Mouse (Mus musculus) ES-E14 (cell line): Measurements from ENCODE around the gene Eif3b. TPM values are rescaled to one million over a fixed set of nuclear protein-coding genes. Genes with fewer than 3 reads are reported as not detected.

ENCODE experiments used
- DNase-seq: peaks from one replicate; pipeline ENCODE4 v3.0.0-alpha.2; 2013; ENCODE audit warnings: low read depth, low spot score
- H3K27ac ChIP-seq: 2 replicates; pipeline ENCODE4 v1.5.1; 2012; ENCODE audit warnings: low read depth, mild to moderate bottlenecking, low read length, moderate library complexity, mixed read lengths; ENCODE audit not compliant: poor library complexity, insufficient read depth, severe bottlenecking
- H3K36me3 ChIP-seq: 2 replicates; pipeline ENCODE4 v1.6.1; 2012; ENCODE audit warnings: mild to moderate bottlenecking, low read length, moderate library complexity, mixed read lengths; ENCODE audit not compliant: control insufficient read depth, poor library complexity, insufficient read depth, severe bottlenecking
- H3K4me1 ChIP-seq, 2 experiments: fragments of 150-350 bp in 1 of 2; sonication (generic) in 1 of 2; 2 replicates each; pipeline ENCODE4 v1.6.1; 2012; ENCODE audit warnings: low read length in 2 of 2, mild to moderate bottlenecking in 1 of 2, mixed read lengths in 1 of 2; ENCODE audit not compliant: control insufficient read depth in 2 of 2, insufficient read depth in 2 of 2, poor library complexity in 1 of 2
- H3K4me3 ChIP-seq, 2 experiments: fragments of 150-350 bp in 1 of 2; sonication (generic) in 1 of 2; 2 replicates each; pipeline ENCODE4 v1.5.1; 2012; ENCODE audit warnings: low read length in 2 of 2, low read depth in 1 of 2, mild to moderate bottlenecking in 1 of 2, mixed read lengths in 1 of 2; ENCODE audit not compliant: insufficient read depth in 1 of 2, poor library complexity in 1 of 2, severe bottlenecking in 1 of 2
- H3K9ac ChIP-seq: 2 replicates; pipeline ENCODE4 v1.6.1; 2012; ENCODE audit warnings: low read depth, mild to moderate bottlenecking, low read length, mixed read lengths; ENCODE audit not compliant: poor library complexity, insufficient read depth, severe bottlenecking
- H3K9me3 ChIP-seq: fragments of 150-350 bp; sonication (generic); 2 replicates; pipeline ENCODE4 v1.6.1; 2012; ENCODE audit warnings: low read depth, mild to moderate bottlenecking, low read length; ENCODE audit not compliant: control insufficient read depth, insufficient read depth
- CHD2 ChIP-seq: IDR thresholded peaks from 2 replicates; pipeline ENCODE4 v1.6.1; 2014; ENCODE audit warnings: mild to moderate bottlenecking, low read depth, low read length, inconsistent platforms
- HCFC1 ChIP-seq: IDR thresholded peaks from 2 replicates; pipeline ENCODE4 v1.6.1; 2012; ENCODE audit warnings: low read length, inconsistent platforms, borderline replicate concordance; ENCODE audit not compliant: insufficient read depth
- MAFK ChIP-seq: IDR thresholded peaks from 2 replicates; pipeline ENCODE4 v1.6.1; 2014; ENCODE audit warnings: mild to moderate bottlenecking, low read depth, low read length, inconsistent platforms; ENCODE audit not compliant: insufficient read depth
- ZC3H11A ChIP-seq: IDR thresholded peaks from 2 replicates; pipeline ENCODE4 v1.6.1; 2012; ENCODE audit warnings: low read depth, mild to moderate bottlenecking, inconsistent platforms, low read length, borderline replicate concordance
- ZNF384 ChIP-seq: IDR thresholded peaks from 2 replicates; pipeline ENCODE4 v1.6.1; 2012; ENCODE audit warnings: low read depth, low read length, inconsistent platforms
- in situ Hi-C, 2 experiments: fragments of 600-800 bp; cut with MboI; formaldehyde crosslinking; loops; one replicate each; pipeline ENCODE4 v1.15.1; 2025; ENCODE audit warnings: low sequenced_read_pairs in 2 of 2, inconsistent platforms in 1 of 2; ENCODE audit not compliant: unreplicated experiment in 2 of 2
- total RNA-seq: library from RNA; depleted of rRNA; stranded (reverse); fragments of 300-350 nt; gene quantifications from 2 replicates; pipeline ENCODE4 v1.2.3, GENCODE M21; 2012

Eif3b gene
- total RNA-seq, 1 experiment, result 273 TPM

DNA sequence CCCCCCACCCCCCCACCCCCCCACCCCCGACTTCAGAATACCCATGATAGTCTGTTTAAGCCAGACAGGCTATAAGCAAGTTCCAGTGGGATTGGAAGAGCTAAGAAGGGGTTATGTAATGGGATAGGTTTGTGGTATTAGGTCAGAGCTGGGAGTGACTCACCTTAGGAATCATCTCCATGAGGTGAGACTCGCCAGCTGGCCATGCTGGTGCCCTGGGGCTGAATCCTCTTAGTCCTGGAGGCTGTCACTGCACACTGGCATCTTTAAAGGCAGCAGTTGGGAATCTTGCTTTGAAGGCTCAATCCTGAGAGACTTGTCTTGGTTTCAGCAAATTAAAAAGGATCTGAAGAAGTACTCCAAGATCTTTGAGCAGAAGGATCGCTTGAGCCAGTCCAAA lies 22.3 kb downstream of the Eif3b start:
- Histone ChIP-seq H3K4me3 (no peak overlapping the region), H3K27ac (no peak overlapping the region), H3K9me3 (no peaks in the 10 kb centered on the region), H3K9ac (no peak overlapping the region), H3K36me3 (peaks cover 77% of the 10 kb centered on the region), H3K4me1 (peaks cover 0 to 2% of the 10 kb centered on the region in 2 experiments; a peak in 1 of 4 replicates)
- DNase-seq, result no peak
- TF ChIP-seq ZC3H11A (no peak), HCFC1 (no peak), MAFK (no peak), ZNF384 (no peak), CHD2 (no peak)
- in situ Hi-C loops, result no loop called here

DNA sequence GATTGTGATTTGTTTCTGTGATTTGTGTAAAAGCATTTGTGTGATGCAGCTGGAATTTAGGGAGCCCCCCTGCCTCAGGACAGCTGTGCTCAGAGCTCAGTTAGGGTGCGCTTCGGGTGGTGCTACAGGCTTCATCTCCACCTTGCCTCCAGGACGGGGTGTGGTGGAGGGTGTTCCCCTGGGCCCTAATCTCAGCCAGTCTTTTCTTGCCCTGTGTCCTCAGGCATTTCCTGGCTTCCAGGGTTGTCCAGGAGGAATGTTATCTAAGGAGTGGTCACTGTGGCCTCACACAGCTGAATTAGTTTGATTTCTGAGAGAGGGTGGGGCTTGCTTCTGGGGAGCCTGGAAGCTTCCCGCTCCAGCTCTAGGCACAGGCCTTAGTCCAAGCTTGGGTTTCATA lies 24.9 kb downstream of the Eif3b start:
- Histone ChIP-seq H3K27ac (peak overlapping the region; percentile 44; the same call in 1 of the 2 replicates), H3K4me1 (peaks cover 0 to 2% of the 10 kb centered on the region in 2 experiments; a peak in 1 of 4 replicates), H3K4me3 (no peak overlapping the region), H3K9me3 (no peaks in the 10 kb centered on the region), H3K36me3 (peaks cover 56% of the 10 kb centered on the region), H3K9ac (no peak overlapping the region)
- in situ Hi-C loops, result no loop called here
- TF ChIP-seq ZC3H11A (no peak), CHD2 (no peak), MAFK (no peak), HCFC1 (no peak), ZNF384 (no peak)
- peak; percentile 27 for DNase-seq

DNA sequence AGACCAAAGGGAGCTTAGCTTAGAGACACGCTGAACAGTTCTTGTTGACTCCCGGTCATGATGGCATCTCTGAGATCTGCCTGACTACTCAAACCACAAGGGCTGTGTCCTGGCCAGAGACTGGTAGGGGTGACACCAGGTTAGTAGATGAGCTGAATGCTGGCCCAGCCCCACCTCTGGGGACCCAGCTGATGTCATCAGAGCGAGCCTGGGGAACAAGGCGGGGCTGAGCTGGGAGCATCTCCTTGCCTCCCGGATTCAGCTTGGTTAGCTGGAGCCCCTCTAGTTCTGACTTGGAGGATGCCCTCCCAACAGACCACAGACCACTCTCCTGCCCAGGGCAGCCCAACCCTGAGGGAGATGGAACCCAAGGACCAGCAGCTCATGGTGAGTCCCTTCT lies 26.2 kb downstream of the Eif3b start, which contains the start of gene Gm4869:
TSS of gene Gm4869 (plus strand) at position 301 of the 400 bp plus-strand sequence.
- no peak within 1 kb of the TSS for H3K4me3 ChIP-seq
- TF ChIP-seq MAFK, result no peak
- no peak for TF ChIP-seq CHD2
- TF ChIP-seq HCFC1, result no peak
- no peak for TF ChIP-seq ZC3H11A
- TF ChIP-seq ZNF384, result no peak
- H3K27ac ChIP-seq, result peak within 1 kb of the TSS; percentile 44; the same call in 1 of the 2 replicates
- H3K9ac ChIP-seq, result no peak within 1 kb of the TSS
- no peaks in the 10 kb centered on the region for H3K9me3 ChIP-seq
- peaks cover 47% of the 10 kb centered on the region for H3K36me3 ChIP-seq
- in situ Hi-C loops, result no loop called here
- DNase-seq, result no peak
- H3K4me1 ChIP-seq, result peaks cover 0 to 2% of the 10 kb centered on the region in 2 experiments; a peak in 1 of 4 replicates

DNA sequence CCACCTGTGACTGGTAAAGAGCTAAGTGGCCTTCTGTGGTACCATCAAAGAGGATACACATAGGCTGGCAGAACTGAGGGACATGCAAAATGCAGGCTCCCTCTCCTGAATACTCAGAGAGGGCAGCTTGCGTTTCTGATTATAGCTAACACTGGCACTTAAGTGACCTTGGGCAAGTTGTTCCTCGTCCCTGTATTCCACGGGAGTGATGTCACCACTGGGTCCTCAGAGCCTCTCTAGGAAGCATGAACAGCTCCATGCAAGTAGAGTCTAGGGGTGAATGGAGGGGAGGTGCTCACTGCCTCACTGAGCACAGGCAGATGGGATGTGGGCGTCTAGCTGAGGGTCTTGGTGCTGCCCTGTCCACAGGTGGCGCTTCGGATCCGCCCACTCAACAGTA lies 26.9 kb downstream of the Eif3b start:
- Histone ChIP-seq H3K36me3 (peaks cover 40% of the 10 kb centered on the region), H3K9me3 (no peaks in the 10 kb centered on the region), H3K4me1 (peaks cover 0 to 2% of the 10 kb centered on the region in 2 experiments; a peak in 1 of 4 replicates), H3K4me3 (no peak overlapping the region), H3K9ac (no peak overlapping the region), H3K27ac (no peak overlapping the region)
- TF ChIP-seq MAFK (no peak), CHD2 (no peak), ZNF384 (no peak), ZC3H11A (no peak), HCFC1 (no peak)
- in situ Hi-C loops, result no loop called here
- DNase-seq, result no peak

DNA sequence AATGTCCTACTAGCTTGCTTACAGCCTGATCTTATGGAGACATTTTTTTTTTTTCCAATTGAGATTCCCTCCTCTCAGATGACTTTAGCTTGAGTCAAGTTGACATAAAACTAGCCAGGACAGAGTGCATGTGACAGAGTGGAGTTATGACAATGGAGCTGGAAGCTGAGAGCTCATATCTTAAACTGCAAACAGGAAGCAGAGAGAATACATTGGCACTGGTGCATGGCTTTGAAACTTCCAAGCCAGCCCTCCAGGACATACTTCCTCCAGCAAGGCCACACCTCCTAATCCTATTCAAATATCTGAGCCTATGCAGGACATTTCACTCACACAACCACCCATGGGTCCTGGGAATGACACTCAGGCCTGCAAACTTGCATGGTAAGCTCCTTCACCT lies 35.4 kb downstream of the Eif3b start:
- no peaks in the 10 kb centered on the region for H3K9me3 ChIP-seq
- no peaks in the 10 kb centered on the region for H3K36me3 ChIP-seq
- H3K9ac ChIP-seq, result no peak overlapping the region
- no peak for TF ChIP-seq MAFK
- TF ChIP-seq ZNF384, result no peak
- TF ChIP-seq CHD2, result no peak
- no peak for TF ChIP-seq ZC3H11A
- DNase-seq, result no peak
- no peak overlapping the region for H3K27ac ChIP-seq
- no peak overlapping the region for H3K4me3 ChIP-seq
- in situ Hi-C loops, result no loop called here
- no peaks in the 10 kb centered on the region for H3K4me1 ChIP-seq
